Mouse (Mus musculus) liver, adult 2 months (tissue): ENCODE results near the gene 1700021F07Rik.

Experiments
- CTCF ChIP-seq: fragments of 200-500 bp; IDR thresholded peaks from 2 replicates; pipeline ENCODE4 v1.5.1; 2011; ENCODE audit warnings: low read depth, low read length, control low read depth
- POLR2A ChIP-seq: fragments of 200-500 bp; IDR thresholded peaks from 2 replicates; pipeline ENCODE4 v1.6.1; 2011; ENCODE audit warnings: low read length, control low read depth; ENCODE audit not compliant: insufficient read depth; ENCODE audit errors: extremely low read depth

- TF ChIP-seq CTCF, result no peak
- no peak for TF ChIP-seq POLR2A
Observed at GRCm38 (mm10) chr2:173558754-173559396, 36.5 kb downstream of the 1700021F07Rik start.
